Mouse (Mus musculus) cerebellum, postnatal 10 days (tissue): ENCODE measurements around the gene Tmprss11a.

Experiments used
- DNase-seq, 2 experiments: peaks; one replicate each; pipeline ENCODE4 v3.0.0; 2021; ENCODE audit warnings: mixed read lengths in 2 of 2

The Tmprss11a gene

DNA sequence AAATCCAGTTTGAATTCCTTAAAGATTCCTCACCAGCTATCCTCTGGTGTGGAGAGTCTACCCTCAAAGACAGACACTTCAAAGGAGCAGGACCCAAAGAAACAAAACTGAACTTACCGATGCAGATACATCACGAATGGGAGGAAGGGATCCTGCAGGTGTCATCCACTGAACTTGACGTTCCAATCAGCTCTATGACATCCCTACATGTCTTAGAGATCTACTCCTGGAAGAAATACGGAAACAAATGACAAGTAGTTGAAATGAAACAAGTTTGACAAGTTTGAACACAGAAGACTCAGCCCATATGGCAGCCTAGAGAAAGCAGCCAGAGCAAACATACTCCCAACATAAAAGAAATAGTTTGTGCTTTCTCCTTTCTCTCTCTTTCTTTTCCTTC lies at the start of gene Tmprss11a:
TSS of gene Tmprss11a (minus strand) at position 101 of the 400 bp plus-strand sequence.
- no peak for DNase-seq

DNA sequence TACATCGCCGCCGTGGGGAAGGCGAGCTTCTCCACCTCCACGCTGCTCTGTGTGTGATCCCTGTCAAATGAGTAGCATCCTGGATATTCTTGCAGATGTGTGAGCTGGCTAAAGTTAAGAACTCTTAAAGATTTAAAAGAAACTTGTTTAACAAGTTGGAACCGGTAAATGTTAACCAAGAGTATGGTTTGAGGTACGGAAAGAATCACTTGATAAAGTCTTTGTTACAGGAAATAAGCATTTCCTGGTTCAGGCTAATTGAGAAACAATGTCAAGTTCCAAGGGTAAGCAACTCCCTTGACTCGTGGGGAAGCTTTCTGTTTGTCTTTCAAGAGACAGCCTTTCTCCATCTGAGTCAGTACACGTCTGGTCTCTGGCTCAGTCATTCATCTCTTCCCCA lies 49.7 kb upstream of the Tmprss11a start, which contains the start of gene Tmprss11g:
TSS of gene Tmprss11g (minus strand) at position 101 of the 400 bp plus-strand sequence.
- no peak for DNase-seq

DNA sequence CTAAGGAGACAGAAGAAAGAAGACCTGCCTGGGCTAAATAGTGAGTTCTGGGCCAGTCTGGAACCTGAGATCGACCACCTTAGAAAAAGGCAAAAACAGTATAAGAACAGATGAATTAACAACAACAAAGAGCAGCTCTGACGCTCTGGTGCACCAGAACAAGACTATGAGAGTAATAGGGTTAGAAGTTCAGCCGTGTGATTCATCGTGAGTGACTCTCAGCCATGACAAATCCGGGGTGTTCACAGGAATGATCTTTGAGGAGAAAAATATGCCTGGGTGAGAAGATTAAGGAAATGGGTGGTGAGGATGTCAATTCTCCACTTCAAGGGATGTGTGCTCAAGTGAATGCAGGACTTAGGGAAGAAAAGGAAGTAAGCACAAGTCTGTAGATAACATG lies 42.7 kb upstream of the Tmprss11a start:
- DNase-seq, result no peak

DNA sequence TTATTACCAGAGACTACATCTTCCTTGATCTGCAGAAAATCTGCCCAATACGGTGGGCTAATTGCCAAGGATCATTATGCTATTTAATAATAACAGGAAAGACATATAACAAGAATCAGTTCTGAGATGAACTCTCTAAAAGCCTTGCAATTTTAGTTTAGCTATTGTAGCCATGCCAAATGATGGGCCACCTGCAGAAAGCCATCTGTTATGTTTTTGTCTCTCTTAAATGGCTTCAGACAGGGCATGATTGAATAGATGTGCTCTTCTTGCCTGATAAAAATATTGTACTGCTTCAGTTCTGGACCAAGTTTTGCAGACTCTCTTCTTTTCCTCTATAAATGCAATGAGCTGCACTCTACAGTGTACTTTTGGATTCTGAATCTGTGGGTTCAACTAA lies 24.7 kb upstream of the Tmprss11a start:
- DNase-seq, result peak; percentile 20 to 24

DNA sequence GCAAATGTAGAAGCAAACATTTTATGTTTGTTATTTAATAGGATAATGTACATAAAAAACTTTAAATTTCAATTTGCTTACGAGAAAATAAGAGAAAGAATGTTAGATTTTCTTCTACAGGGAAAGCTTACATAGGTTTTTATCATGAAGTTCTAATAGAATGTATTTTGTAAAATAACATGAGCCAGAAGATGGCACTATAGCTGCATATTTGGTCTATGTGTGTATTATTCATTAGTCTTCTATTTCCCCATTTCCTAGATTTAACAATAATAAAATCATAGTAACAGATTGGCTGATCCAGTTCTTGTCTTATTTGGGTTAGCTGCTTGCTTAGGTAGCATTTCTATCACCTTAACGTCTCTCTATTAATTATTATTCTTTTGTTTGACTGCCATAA lies 13.8 kb upstream of the Tmprss11a start:
- peak in 1 of 2 experiments; percentile 21 for DNase-seq

DNA sequence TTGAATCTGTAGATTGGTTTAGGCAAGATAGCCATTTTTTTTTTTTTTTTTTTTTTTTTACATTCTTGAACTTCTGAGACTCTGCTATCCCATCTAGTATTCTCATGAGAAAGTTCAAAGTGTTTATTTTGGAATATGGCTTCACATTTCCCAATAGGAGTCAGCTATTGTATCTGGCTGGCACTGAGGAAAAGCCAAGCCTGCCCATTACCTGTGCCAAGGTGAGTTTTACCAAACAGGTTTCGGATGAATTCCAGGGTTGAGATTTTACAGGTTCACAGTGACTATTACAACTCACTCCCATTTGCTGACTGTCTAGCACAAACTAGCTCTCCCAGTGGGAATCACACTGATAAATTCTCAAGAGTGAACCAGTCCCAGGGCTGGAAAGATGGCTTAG lies 13.2 kb upstream of the Tmprss11a start:
- DNase-seq, result no peak

DNA sequence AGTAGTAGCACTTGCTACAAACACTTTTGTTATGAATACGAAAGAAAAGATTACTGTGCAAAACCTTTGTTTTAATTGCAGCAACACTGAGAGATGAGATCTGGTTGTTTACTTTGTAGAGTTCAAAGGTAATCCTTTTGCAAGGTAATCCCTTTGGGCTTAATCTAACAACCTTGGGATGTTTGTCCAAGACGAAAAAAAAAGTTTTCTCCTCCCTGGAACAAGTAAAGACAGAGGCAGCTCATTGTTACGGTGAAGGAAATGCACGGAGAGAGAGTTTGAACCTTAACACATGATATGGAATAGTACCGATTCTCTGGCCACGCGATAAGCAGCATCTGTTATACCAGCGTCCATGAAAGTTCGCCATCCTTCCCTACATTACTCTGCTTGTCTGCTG lies 5.1 kb upstream of the Tmprss11a start:
- DNase-seq, result no peak

DNA sequence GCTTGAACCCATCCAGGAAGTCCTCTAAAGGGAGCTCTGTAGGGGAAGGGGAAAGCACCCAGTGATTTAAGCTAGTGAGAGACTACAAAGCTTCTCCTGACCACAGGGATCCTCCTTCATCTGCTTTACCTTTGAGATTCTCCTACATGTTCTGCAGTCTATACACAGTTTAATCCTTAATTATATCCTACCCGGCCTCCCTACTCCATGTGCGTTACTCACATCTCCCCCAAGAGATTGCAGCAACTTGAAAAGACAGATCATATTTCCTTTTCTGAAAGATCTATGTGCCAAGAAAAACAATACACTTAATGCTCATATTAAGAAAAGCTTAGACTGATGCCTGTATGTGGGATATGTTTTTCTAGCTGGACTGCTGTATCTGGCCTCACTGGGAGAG lies 29.5 kb downstream of the Tmprss11a start:
- DNase-seq, result no peak

DNA sequence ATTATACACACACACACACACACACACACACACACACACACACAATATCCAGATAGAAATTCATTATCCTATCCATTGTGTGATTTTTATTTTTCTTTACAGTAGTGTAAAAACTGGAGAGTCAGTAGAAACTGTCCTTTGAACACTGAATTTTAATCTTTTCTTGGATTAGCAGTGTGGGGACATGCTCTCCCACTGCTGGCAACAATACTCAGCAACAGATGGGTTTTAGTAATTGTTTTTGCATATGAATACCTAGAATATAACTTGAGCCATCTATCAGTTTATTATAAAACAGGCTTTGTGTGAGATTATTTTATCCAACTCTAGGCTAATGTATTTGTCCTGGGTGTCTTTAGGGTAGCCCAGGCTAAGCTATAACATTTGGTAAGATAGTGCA lies 30.2 kb downstream of the Tmprss11a start:
- no peak for DNase-seq

DNA sequence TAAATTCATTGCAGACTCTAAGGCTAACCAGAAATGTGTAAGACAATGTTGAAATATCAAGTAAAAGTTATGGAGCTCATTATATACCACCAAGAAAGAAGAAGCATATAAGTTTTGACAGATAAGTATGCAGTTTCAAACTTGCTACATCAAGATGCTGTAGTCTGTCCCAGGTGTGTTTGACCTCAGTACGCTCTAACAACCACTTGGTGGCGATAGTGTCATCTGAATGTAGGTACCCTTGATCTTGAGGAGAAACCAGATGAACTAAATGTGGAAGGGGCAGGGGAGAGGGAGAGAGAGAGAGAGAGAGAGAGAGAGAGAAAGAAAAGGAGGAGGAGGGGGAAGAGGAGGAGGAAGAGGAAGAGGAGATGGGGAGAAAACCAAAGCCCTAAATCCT lies 36.1 kb downstream of the Tmprss11a start:
- peak; percentile 55 to 63 for DNase-seq

DNA sequence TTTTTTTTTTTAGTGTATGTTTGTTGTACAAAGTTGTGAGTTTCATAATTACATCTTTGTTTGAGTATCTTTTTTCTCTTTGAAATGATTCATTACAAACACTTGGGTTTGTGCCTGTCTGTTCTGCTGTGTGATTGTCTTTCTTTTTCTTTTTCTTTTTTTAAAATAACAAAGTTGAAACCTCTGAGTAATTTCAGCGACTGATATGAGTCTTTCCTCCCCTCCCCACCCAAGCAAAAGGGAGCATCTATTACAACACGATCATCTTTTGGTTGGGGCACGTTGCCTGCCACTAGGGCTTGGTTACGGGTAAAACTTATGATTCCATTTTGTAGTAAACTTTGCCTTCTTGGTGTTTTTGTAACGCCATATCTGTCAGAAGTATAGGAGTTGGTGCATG lies 37.7 kb downstream of the Tmprss11a start:
- DNase-seq, result no peak

DNA sequence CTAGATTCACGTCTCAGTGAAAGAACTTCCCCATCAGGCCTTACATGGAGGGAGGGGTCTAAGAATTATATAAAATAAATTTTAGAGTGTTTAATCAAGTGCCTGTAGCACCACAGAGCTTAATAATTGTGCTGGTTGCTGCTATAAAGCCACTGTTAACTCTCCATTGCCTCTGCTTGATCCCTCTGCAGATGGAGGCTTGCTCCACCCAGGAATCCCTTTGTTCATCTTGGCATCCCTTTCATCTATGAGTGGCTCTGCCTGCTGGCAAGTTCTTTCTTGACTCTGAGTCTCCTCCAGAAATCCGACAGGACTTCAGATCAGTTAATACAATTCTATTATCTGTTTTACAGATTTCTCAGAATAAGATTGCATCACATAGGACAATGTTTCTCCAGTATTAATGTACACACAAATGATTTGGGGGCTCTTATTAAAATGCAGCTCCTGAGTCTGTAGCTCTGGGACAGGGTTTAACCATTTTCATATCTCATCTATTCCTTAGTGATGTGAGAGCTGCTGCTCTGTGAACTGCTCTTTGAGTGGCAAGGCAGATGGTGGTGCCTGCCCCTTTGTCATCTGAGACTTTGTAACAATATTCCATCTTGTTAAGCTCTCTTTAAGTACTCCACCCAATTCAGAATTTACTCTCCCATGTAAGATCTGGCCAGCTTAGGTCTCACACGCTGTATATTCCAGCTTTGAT lies 47.3 kb downstream of the Tmprss11a start:
- DNase-seq, result peak; percentile 9 to 14

DNA sequence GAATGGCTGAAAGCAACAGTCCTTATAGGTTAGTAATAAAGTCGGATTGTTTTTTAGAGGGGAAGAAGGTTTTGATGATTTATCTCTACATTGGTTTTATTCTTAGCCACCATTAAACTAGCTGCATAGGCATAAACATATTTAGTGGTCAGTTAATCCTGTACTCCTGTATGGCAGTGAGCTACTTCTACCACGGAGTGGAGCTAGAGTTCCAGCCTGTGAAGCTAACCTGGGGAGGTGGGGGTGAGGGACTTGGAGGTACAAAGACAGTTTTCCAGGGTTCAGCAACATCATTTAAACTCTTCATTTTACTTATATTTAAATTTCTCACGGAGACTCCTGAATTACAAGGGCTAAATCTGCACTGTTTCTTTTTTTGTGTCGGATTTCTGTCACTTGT lies 49.3 kb downstream of the Tmprss11a start:
- peak; percentile 32 to 48 for DNase-seq

DNA sequence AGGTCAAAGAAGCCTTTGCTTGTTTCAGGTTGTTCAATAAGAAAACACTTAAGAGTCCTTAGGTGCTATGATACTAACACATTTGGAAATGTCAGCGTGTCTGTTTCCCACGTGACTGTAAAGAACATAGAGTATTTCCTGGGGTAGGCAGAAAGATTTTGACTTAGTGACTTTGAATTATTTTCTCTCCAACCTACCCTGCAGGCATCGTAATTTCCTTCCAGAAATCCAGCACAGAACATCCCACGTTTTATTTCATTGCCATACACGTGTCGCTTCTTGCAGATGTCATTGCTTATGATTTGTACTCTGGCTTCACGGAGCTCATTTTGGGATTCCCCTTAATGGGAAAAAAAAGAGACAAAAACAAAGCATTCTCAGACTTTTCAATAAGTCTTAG lies 54.5 kb downstream of the Tmprss11a start:
- DNase-seq, result no peak

DNA sequence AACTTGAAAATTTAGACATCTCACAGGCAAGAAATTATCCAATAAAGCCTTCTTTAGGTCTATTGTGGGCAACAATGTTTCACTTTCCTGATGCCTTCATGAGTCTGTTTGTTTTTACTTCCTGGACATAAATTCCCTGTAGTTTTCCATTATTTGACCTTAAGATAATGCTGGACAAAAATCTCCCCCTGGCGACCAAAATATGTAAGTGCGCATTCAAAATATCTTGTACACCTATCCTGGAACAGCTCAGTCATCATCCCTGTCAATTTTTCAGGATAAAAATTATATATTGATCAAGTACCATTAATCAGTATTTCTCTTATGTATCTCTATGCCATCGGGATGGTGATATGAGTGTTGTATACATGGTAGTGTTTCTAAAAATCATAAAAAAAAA lies 58.0 kb downstream of the Tmprss11a start:
- peak; percentile 58 to 68 for DNase-seq

DNA sequence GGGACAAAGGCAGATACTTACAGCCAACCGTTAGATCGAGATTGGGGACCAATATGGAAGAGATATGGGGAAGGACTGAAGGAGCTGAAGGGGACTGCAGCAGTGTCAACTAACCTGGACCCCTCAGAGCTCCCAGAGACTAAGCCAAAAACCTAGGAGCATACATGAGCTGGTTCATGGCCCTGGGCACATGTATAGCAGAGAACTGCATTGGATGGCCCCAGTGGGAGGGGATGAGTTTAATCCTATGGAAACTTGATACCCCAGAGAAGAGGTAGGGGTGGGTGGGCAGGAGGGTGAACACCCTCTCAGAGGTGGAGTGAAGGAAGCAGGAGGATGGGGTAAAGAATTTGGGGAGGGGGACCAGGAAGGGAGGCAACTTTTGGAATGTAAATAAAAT lies 60.8 kb downstream of the Tmprss11a start:
- no peak for DNase-seq

DNA sequence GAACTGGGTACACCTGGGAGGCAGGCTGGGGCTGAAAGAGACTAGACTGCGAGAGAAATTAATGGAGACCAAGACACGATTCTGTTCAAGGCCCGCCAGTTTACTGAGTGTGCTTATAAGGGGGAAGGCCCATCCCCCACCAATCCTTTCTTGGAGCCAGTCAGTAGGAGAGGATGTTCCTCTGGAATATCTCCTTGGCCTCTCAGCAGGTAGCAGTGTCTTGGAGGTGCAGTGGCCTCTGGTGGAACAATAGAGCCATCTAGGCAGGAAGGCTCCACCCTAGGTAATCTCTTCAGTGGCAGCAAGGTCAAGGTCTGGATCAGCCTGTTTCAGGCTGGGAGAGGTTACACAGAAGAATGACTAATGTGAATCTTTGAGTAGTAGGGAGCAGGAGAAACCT lies 61.6 kb downstream of the Tmprss11a start:
- DNase-seq, result no peak

DNA sequence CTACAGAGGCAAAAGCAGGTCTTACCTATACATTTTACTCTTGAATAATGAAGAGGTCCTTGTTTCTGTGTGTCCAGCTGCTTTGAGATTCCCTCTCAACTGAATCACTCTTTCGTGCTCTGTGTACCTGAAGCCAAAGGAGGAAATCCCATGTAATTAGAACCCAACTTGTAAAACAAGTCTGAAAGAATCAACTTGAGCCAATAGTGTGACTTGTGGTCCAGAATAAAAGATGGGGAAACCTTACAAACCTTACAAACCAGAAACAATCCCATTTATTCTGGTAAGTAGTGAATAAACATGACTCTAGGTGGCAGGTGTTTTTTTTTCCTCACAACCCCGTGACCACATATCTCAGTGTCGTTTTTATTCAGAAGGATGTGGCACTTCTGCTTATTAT lies 95.5 kb downstream of the Tmprss11a start, which contains the start of gene Tmprss11d:
TSS of gene Tmprss11d (minus strand) at position 101 of the 400 bp plus-strand sequence.
- DNase-seq, result no peak
